Mouse (Mus musculus): Measurements from ENCODE around the gene Zfp958.

- no peak for TF ChIP-seq CTCF (conservative IDR thresholded peaks at IDR 0.05; ENCODE audit: insufficient read depth, insufficient read length, low read depth, low read length)
- TF ChIP-seq POLR2A (IDR thresholded peaks at IDR 0.05; ENCODE audit: low read depth, low read length) = no peak
Observed at GRCm38 (mm10) chr8:4678908-4679545, 66.1 kb downstream of the Zfp958 start.
